Mouse (Mus musculus) A20 (cell line): ENCODE data around the gene Tgfb2.

ENCODE experiments used
- DNase-seq: peaks from one replicate; pipeline ENCODE4 v3.0.0-alpha.2; 2011; ENCODE audit warnings: low read depth, low spot score

Tgfb2 gene

GRCm38 (mm10) chr1:186702391-186703255, 3.2 kb downstream of the Tgfb2 start:
- no peak for DNase-seq

GRCm38 (mm10) chr1:186701206-186701905, 4.4 kb downstream of the Tgfb2 start:
- DNase-seq, result no peak

- DNase-seq, result no peak
Measured at GRCm38 (mm10) chr1:186700496-186700895, 5.3 kb downstream of the Tgfb2 start.

- DNase-seq, result no peak
Measured at GRCm38 (mm10) chr1:186698583-186699338, 7.0 kb downstream of the Tgfb2 start.

- DNase-seq, result no peak
Measured at GRCm38 (mm10) chr1:186696231-186696630, 9.6 kb downstream of the Tgfb2 start.

- DNase-seq, result no peak
Measured at GRCm38 (mm10) chr1:186695361-186695760, 10.4 kb downstream of the Tgfb2 start.

- DNase-seq, result no peak
Measured at GRCm38 (mm10) chr1:186692370-186692769, 13.4 kb downstream of the Tgfb2 start.

GRCm38 (mm10) chr1:186691708-186692107, 14.1 kb downstream of the Tgfb2 start:
- DNase-seq, result no peak

GRCm38 (mm10) chr1:186684041-186684440, 21.7 kb downstream of the Tgfb2 start:
- no peak for DNase-seq

- DNase-seq, result no peak
Measured at GRCm38 (mm10) chr1:186682606-186683005, 23.2 kb downstream of the Tgfb2 start.

GRCm38 (mm10) chr1:186677614-186678013, 28.2 kb downstream of the Tgfb2 start:
- no peak for DNase-seq

GRCm38 (mm10) chr1:186676199-186676598, 29.6 kb downstream of the Tgfb2 start:
- no peak for DNase-seq

GRCm38 (mm10) chr1:186675263-186675662, 30.5 kb downstream of the Tgfb2 start:
- DNase-seq, result no peak

- no peak for DNase-seq
Measured at GRCm38 (mm10) chr1:186674621-186675020, 31.2 kb downstream of the Tgfb2 start.

GRCm38 (mm10) chr1:186673166-186673565, 32.6 kb downstream of the Tgfb2 start:
- no peak for DNase-seq

- DNase-seq, result no peak
Measured at GRCm38 (mm10) chr1:186663412-186663811, 42.4 kb downstream of the Tgfb2 start.

GRCm38 (mm10) chr1:186662996-186663395, 42.8 kb downstream of the Tgfb2 start:
- no peak for DNase-seq

GRCm38 (mm10) chr1:186661206-186661921, 44.4 kb downstream of the Tgfb2 start:
- no peak for DNase-seq

GRCm38 (mm10) chr1:186658783-186659182, 47.0 kb downstream of the Tgfb2 start:
- no peak for DNase-seq

GRCm38 (mm10) chr1:186657559-186658219, 48.1 kb downstream of the Tgfb2 start:
- DNase-seq, result no peak
